In the genomic region with DNA sequence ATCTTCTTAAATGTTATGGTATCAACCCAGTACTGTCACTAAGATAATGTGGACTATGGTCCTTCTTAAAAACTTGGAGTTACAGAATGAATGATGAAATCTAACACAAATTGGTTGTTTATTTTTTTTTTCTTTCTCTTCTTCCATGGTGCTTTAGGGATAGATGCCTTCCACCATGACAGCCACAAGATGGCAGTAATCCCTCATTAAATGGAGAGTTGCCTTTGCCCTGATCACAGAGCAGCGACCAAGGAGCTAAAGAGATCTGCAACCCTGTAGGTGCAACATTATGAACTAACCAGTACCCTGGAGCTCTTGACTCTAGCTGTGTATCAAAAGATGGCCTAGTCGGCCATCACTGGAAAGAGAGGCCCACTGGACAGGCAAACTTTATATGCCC, we compare ENCODE assay signal across 8 mouse cellular contexts.
A peak's percentile ranks its signal among the peaks of the same experiment; 100 is the strongest.
DNase-seq lines count a peak whose midpoint lies in the region; ATAC-seq and TF ChIP-seq lines count a peak whose summit lies in the region.
"Not testable (repeated sequence)": the region's sequence is repeated elsewhere in the genome, so short reads cannot be mapped to it uniquely, and the experiment has no call there.

No protein-coding gene starts in this region.

- H3K9me3 ChIP-seq in E14TG2a.4 (ENCODE audit: low read length); forebrain, embryonic 10.5 days; heart, postnatal 0 days (replicated peaks; ENCODE audit: control insufficient read depth, low read length): not testable (repeated sequence)

- ATAC-seq in heart, postnatal 0 days (ENCODE audit: insufficient read depth, low read depth), result not testable (repeated sequence)

- 4% methylated on average over 2 of the region's 2 CpGs for WGBS in forebrain, embryonic 10.5 days
- 8% methylated on average over 2 of the region's 2 CpGs for WGBS in heart, postnatal 0 days

- H3K36me3 ChIP-seq in E14TG2a.4 (ENCODE audit: insufficient read depth, low read length); forebrain, embryonic 10.5 days (replicated peaks); heart, postnatal 0 days (replicated peaks; ENCODE audit: control insufficient read depth, insufficient read depth, low read length): not testable (repeated sequence)

- H3K27ac ChIP-seq in forebrain, embryonic 10.5 days; heart, postnatal 0 days (ENCODE audit: low read depth): not testable (repeated sequence)

- H3K9ac ChIP-seq in heart, postnatal 0 days (replicated peaks; ENCODE audit: low read depth, low read length), result not testable (repeated sequence)

- not testable (repeated sequence) for H3K4me3 ChIP-seq in E14TG2a.4 (replicated peaks; ENCODE audit: low read length); forebrain, embryonic 10.5 days; heart, postnatal 0 days (ENCODE audit: low read depth, low read length)

- H3K4me1 ChIP-seq in E14TG2a.4 (replicated peaks; ENCODE audit: low read depth, low read length); forebrain, embryonic 10.5 days; heart, postnatal 0 days (ENCODE audit: control insufficient read depth, insufficient read depth): not testable (repeated sequence)

- intact Hi-C loops in left cerebral cortex, postnatal 10 days (cut with DNase I), result loop anchor here (1.0 to 5.0 kb wide), 2 partner anchors 855 to 943 kb away; no protein-coding TSS in a partner anchor

- TF ChIP-seq EP300 in heart, postnatal 0 days (IDR thresholded peaks at IDR 0.05; ENCODE audit: low read depth), result not testable (repeated sequence)

- not testable (repeated sequence) for H3K27me3 ChIP-seq in E14TG2a.4 (ENCODE audit: insufficient read depth, low read length); forebrain, embryonic 10.5 days (ENCODE audit: poor library complexity, severe bottlenecking)
- peaks cover 28% of the 10 kb centered on the region for H3K27me3 ChIP-seq in heart, postnatal 0 days (ENCODE audit: control insufficient read depth, insufficient read depth, low read length)

- peak; percentile 30 for TF ChIP-seq CTCF in E14TG2a.4 (conservative IDR thresholded peaks at IDR 0.05; ENCODE audit: low read length)
- TF ChIP-seq CTCF in heart, postnatal 0 days (IDR thresholded peaks at IDR 0.05; ENCODE audit: low read depth), result peak; percentile 87

- peak; percentile 58 for DNase-seq in brain, embryonic 18.5 days (ENCODE audit: low read depth, low spot score)
- DNase-seq in forebrain, embryonic 10.5 days (ENCODE audit: extremely low spot score, low spot score), result peak; percentile 41
- DNase-seq in heart, postnatal 0 days (ENCODE audit: low spot score), result peak; percentile 75
- peak; percentile 28 to 35 for DNase-seq in kidney, adult 8-10 months
- DNase-seq in left cerebral cortex, postnatal 10 days (ENCODE audit: extremely low spot score in 1 of 2, low spot score in 2 of 2), result peak; percentile 23 to 44
- DNase-seq in mesoderm, embryonic 11.5 days (ENCODE audit: low read depth, low spot score), result peak; percentile 76
- peak; percentile 37 to 66 for DNase-seq in right cerebral cortex, adult 2 months (ENCODE audit: low spot score in 2 of 2)

- H3K4me2 ChIP-seq in heart, postnatal 0 days (ENCODE audit: low read depth, low read length), result not testable (repeated sequence)
